Mouse (Mus musculus) liver, postnatal 0 days (tissue): ENCODE measurements around the gene Aig1.

Source experiments
- CTCF ChIP-seq: sonication (generic); IDR thresholded peaks from 2 replicates; pipeline ENCODE4 v1.5.1; 2016; ENCODE audit warnings: antibody characterized with exemption, low read depth
- EP300 ChIP-seq: IDR thresholded peaks from 2 replicates; pipeline ENCODE4 v1.6.1; 2016; ENCODE audit warnings: antibody characterized with exemption, low read depth, mild to moderate bottlenecking

- no peak for TF ChIP-seq CTCF
- no peak for TF ChIP-seq EP300
Measured at GRCm38 (mm10) chr10:13770720-13771119, 98.1 kb downstream of the Aig1 start.
